Mouse (Mus musculus): Measurements from ENCODE around the gene Tcf12.

Gene Tcf12

DNA sequence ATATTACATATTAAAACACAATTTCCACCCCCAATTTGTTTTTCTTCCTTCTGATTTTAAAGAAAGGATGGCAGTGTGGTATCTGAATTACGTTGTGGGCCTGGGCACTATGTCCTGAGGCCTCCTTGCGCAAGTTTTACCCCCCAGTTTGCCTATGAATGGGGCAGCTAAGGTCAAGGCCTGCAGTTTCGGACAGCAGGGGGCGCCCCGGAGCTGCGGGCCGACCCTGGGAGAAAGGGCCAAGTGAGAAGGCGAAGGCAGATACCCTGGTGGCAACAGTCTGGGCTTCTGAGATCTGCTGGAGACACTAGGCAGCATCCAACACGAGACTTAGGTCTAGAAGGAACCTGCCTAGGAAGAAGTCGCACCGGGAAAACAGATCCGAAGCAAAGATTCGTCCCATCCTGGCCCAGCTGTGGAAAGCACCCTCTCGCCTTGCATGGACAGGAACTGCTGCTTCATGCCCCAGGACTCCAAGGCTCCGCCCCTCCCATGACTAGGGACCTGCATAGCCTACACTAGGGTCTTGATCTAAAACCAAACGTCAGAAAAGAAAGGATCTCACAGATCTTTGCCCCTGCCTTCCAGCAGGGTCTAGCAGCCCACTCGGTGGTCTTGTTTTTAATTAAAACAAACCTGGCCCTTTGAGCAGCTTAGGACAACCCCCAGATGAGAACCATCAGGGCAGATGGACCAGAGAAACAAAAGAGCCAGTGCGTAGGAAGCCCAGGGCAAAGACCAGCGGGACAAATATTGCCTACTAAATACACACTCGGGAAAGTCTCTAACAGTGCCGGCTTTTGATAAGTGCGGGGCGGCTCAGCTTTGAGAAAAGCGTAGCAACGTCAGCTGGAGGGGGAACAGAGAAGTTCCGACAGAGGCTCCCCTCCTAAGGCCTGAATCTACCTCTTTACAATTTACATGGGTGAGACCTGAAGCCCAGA is 279.6 kb downstream of the Tcf12 start:
- peak; percentile 89 for DNase-seq

DNA sequence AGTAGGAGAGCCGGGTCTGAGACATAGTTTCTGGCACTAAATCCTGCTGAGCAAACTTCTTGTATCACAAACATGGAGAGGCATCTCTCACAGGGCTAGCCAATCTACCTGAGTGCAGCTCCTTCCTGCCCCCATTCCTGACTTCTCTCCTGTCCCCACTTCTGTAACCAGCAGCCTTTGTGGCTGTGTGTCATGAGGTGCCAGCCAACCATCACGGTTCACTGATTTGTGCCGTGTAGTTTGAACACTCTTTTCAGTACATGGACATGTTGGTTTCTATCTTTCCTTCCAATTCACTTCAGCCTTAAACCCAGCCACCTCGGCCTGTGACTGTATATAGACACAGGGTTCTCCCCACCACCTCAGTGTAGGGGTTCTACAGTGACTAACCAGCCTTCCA is 280.7 kb downstream of the Tcf12 start:
- no peak for DNase-seq

DNA sequence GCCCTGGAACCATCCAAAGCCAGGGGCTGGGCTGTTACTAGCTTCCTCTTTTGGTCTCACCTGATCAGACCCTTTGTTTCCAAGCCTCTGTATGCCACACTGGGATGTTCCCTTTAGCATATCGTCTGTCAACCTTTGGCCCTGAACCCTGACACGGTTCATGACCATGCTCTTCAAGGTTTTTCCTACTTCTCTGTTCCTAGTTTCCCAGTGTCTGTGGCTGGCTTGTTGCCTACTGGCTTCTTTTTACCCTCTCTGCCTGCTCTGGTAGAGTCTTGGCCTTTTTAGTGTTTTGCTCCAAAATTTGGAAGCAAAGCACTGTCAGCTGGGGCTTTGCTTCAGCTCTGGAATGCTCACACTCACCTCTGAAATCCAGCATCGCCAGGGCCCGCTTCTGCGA is 281.3 kb downstream of the Tcf12 start:
- DNase-seq, result no peak

DNA sequence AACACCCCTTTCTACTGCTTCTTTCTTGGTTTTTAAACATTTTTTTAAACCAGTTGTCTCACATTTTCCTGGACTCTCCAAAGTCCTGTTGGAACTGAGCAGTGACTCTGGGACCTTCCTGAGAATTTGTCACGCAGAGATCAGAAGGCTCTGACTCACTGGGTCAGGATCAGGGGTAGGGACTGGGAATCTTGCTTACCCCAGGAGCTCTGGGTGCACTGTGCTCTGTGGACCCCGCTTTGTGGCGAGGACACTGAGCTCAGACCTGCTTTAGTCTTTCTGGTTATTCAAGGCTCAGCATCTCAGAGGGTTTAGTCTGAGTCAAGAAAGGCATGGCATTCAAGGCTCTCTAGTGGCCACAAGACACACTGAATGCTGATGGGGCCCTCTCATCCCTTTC is 281.9 kb downstream of the Tcf12 start:
- no peak for DNase-seq

DNA sequence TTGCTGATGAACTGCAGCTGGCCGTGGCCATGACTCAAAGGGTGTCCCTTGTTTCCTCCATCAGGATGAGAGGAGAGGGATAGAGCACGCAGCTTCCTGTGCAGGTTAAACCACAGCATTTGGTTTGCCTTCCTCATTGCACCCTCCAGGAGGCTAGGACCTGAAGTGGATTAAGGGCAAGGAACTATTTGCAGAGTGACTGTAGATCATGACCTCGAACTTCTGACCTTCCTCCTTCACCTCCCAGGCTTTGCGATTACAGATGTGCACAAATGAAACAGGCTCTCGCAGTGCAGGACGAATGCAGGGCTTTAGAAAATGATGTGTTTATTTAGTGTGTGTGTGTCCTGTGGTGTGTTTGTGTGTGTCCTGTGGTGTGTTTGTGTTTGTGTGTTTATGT is 282.5 kb downstream of the Tcf12 start:
- no peak for DNase-seq

DNA sequence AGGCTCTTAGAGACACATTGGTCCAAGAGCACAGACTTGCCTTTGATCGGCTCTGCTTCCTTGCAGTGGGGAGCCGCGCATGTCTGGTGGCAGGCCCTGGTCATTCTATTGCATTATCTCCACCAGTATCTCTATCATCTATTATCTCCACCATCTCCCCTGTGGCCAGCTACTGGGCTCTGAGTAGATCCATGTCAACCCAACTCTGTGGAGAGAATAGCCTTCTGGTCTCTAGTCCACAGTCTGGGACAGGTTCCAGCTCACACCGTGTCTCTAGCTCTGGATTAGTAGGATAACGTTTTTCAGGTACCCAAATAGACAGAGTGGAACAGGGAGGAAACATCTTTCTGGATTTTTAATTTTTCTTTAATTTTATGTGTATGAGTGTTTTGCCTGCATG is 284.3 kb downstream of the Tcf12 start:
- no peak for DNase-seq

DNA sequence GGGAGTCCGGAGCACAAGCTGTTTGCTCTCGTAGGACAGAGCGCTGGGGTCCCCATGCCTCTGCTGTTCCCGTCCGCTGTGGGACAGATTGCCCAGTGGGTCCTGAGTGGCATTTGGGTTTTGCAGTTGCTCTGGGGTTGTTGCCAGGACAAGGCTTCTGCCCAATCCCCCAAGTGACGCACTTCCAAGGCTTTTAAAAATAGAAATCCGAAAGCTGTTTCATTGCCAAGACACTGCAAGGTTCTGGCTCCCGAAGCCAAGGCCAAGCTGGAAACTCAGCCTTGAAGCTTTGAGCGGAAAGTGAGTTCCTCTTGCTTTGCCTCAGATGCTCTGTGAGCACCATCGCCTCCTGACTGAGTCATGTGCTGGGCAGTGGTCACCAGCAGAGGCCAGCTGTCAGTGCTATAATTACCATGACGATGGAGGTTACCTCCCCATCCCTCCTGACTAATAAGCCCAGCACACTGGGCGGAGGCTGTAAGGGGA is 285.6 kb downstream of the Tcf12 start:
- DNase-seq, result no peak

DNA sequence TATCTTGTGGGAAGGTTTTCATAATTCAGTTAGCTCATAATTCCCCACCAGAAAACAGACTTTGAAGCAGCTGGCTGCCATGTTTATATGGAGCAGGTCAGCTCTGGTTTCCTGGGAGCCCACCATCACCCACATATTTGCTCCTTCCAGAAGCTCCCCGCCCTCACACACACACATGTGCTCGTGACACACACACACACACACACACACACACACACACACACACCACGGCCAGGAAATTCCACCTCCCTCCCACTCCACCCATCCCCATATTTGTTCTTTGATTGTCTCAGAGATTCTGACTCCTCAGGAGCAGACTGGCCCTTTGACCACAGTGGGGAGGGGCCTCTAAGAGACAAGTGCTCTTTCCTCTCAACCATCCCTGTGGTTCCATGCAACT is 289.7 kb downstream of the Tcf12 start:
- no peak for DNase-seq

DNA sequence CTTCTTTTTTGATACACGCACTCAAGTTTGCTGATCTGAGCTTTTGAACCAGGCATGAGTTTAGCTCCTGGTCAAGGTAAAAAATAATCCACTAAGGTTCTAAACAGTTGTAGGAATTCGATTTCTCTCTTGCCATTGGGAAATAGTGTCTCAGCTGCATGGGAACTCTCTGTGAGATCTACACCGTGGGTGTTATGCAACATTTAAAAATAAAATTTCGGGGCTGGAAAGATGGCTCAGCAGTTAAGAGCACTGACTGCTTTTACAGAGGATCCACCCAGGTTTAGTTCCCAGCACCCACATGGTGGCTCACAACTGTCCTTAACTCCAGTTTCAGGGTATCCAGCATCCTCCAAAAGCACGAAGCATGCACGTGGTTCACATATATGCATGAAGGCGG is 293.2 kb downstream of the Tcf12 start:
- no peak for DNase-seq

DNA sequence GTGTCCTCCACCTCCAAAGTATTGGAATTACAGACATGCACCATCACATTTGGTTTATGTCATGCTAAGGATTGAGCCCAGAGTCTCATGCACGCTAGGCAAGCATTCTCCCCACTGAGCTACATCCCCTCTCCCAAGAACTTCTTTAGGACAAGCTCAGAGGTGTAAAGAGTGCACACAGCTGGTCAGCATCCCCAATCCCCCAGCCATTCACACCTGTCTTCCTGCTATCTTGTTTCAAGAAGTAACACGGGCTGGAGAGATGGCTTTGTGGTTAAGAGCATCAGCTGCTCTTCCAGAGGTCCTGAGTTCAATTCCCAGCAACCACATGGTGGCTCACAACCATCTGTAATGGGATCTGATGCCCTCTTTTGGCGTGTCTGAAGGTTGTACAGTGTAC is 295.6 kb downstream of the Tcf12 start:
- DNase-seq, result no peak

DNA sequence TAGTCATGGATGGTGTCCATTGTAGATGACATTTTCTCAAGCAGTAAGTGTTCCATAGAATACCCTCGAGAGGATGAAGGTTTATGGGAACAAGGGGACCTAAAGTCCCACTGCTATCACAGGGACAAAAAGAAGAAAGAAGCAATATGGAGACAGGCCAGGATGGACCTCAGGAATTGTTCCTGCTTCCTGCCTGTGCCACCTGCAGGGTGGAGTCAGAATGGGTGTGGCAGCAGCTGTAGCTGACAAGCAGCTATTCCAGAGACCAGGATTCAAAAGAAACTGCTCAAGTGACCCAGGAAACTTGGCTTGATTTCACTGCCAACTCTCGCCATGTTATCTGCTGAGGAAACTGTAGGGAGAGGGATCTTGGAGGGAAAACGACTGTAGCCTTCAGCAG is 298.1 kb downstream of the Tcf12 start:
- DNase-seq, result no peak

DNA sequence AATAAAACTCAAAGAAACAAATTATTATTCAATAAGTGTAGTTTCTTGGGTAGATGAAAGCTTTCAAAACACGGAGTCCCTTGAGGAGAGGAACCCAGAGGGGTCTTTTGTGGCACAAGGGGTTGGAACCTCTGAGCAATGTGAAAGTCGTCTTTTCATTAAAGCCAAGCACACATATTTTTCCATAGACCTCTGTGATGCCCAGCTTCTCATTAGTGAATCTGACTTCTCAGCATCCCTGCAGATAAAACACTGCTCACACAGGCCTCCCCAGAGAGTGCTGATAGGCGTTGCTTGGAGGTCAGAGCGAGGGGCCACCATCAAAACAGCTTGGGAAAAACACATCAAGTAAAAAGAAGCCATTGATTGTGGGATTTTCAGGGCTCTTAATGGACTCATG is 298.8 kb downstream of the Tcf12 start:
- DNase-seq, result no peak

DNA sequence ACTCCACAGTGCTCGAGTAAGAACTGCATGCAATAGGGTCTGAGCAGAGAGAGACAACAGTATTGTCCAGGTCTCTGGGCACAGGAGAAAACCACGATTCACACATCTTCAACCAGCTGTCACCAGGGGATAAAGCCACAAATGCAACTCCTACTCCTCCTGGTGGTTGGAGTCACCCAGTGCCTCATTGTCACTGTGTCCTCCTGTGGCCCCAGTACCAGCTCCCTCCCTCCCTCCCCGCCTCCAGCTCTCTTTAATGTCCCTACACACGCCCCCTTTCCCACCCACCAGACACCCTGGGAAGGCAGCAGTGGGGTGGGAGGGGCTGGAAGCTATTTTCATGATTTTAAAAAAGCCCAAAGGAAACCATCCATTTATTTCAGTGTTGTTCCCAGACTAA is 299.3 kb downstream of the Tcf12 start:
- no peak for DNase-seq

DNA sequence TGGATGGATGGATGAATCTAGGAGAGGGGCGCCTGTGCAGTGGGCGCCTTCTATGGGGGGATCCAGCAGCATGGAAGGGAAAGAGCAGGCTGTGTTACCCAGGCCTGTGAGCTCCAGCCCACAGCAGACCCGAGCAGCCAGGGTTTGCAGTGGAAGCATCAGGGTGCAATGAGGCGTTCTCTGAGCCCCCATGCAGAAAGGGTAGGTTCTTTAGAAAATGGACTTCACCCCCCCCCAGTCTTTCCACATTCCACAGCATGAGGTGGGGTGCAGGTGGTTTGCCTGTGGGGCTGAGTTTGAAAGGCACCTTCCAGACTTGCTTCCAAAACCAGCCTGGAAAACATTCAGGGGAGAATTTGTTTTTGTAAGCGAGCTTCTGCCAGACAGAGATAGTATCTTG is 300.3 kb downstream of the Tcf12 start:
- no peak for DNase-seq

DNA sequence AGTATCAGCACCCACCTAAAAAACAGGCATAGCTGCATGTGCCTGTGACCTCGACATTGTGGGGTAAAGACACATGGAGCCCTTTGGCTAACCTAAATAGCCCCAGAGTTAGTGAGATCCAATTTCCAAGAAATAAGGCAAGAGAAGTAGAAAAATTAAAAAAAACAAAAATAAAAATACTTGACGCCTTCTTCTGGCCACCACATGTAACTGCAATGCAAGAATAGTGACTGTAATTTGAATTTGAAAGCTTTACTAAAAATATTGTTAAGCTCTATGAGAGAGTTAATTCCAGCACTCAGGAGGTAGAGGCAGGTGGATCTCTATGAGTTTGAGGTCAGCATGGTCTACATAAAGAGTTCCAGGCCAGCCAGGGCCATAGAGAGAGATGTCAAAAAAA is 300.9 kb downstream of the Tcf12 start:
- DNase-seq, result no peak

DNA sequence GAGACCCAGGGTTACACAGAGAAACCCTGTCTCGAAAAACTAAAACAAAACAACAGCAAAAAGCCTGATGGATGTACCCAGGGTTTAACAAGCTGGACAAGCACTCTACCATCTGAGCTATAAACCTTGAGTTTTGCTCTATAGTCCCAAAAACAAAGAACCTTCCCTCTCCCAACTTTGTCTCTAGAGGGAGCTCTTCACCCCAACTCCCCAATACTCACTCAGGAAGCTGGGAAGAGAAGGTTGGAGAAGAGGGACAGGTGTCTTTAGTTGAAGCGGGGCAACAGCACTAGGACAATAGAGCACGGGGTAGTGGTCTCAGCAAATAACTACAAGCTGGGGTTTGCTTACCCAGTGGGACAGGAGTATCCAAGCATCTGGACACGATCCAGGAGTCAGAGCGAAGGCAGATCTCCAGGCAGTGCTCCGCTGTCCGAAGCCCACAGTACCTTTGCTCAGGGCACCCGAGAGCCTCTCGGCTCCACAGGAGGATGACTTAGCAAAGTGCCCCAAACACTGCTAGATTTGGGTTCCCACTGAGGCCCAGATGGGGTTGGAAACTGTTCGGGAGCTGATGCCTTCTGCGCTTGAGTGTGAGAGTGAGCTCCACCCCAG is 302.9 kb downstream of the Tcf12 start:
- DNase-seq, result no peak

DNA sequence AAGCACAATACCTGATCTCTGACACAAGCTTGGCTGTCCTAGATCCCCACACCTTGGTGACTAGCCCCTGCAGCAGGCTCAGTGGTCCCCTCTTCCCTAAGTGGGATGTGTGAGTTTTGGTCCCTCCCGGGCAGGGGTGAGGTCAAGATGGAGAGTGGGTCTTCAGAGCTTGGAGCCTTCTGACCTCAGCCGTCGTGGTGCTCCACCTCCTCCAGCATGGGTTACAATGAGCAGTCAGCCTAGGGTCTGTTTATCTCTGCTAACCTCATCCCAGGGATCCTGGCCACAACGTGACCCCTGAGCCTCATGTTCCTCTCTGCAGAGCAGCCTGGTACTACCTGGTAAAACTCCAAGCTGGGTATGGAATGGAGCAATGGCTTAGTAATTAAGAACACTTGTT is 303.9 kb downstream of the Tcf12 start:
- no peak for DNase-seq

DNA sequence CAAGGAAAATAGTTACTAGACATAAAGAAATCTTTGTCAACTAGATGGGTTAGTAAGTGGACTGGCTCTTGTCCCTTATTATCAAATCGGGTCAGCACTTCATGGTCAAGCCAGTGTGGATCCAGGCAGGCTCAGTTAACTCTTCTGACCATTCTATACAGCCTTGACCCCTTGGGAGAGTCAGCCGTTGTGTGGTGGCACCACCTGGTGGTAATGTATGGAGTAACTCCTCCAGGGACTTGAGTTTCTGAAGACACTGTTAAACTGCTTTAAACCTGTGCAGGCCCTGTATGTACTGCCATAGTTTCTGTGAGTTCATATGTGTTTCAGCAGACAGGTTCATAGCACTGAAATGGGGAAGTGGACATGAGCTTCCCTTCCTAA is 305.3 kb downstream of the Tcf12 start:
- peak; percentile 71 to 72 for DNase-seq

DNA sequence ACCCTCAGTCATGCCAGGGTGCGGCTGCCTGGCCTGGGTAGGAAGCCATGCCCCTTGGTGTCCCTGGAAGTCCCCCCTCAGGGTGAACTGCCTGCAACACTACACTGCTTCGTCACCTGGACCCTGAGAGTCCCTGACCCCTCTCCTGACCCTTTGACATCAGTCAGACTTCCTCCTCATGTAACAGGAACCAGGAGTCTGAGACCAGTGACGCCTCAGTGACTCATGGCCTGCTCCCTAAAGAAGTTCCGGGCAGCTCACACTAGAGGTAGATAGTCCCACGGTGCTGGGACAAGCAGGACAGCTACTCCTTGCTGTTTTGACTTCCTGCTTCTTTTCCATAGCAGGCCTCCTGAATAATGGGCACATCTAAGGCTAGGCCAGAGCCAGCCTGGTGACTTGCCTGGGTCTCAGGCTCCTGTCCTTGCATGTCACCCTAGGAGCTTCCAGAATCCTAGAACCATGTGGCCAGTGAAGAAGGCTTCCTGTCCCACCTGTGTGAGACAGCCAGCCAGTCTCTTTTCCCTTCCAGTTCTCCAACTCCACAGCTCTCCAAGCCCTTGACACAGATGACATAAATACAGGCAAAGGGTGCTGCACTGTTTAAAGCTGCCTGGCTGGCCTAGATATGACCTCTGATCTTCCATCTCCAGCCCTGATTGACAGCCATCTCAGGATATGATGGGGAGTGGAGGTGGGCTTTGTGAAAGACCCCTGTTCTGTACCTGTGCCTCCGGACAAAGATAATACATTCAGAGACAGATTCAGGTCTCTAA is 305.8 kb downstream of the Tcf12 start:
- no peak for DNase-seq

DNA sequence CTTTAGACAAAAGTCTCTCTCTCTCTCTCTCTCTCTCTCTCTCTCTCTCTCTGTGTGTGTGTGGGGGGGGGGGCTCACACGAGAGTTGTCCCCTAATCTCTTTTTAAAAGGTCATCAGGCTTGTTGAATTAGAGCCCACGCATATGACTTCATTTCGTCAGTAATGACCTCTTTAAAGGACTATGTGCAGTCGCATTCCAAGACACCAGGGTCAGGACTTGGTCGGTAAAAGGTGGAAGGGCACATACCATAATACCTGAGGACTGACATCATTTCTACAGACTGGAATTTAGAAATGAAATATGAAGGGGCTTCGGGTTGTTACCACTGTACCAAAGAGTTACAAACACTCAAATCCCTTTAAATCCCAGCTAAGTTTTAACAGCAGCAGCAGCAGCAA is 307.6 kb downstream of the Tcf12 start:
- DNase-seq, result no peak

DNA sequence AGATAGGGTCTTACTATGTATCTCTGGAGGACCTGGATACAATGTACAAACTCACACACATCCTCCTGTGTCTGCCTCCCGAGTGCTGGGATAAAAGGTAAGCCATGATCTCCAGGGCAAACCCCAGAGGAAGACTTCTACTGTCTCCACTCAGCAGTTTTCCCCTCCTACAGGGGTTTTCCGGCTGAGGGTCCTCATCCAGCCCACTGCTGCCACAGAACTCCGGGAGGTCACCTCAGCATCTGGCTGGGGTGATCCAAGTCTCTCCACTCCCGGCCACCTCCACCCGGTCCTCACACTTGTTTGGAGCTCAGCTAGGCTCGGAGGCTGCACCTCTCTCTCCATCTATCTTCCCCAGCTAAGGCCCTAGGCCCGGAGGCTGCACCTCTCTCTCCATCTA is 308.4 kb downstream of the Tcf12 start:
- no peak for DNase-seq

DNA sequence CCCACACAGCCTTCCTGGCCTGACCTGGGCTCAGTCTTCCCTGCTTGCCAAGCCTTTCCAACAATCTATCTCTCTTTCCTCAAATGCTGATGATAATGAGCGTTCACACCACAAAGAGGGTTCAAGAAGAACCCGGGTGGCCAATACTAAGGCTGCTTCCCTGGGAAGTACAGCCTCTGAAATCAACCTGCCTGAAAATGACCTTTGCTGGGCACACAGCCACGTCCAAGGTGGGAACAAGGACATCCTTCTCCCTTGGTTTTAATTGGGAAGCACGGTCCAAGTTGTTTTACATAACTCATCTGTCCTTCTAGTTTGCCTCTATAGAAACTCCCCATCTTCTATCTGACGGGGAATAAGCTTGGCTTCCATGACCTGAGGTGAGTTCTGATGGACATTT is 312.1 kb downstream of the Tcf12 start:
- no peak for DNase-seq

DNA sequence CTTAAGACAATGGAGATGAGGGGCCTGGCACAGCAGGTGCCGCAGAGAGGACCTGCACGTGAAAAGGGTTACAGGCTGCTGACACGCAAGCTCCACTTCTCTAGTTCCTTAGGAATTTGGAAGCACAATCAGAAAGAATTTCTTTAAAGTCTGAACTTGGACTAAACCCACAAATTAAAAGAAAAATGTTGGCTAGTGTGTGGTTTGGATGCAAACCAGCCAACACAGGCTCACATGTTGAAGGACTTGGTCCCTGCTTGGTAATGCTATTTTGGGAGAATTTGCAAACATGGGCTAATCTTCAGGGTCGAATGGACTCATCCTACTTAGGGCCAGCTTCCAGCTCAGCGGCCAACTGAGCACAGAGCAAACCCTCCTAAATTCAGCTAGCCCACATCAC is 313.5 kb downstream of the Tcf12 start:
- DNase-seq, result no peak

Data from B cell, adult 2 months (primary cell).